Mouse (Mus musculus): ENCODE measurements around the gene Ajap1. TPM values are rescaled to one million over a fixed set of nuclear protein-coding genes. Genes with fewer than 3 reads are reported as not detected.

Gene Ajap1
- polyA plus RNA-seq, 1 experiment from 2014 or later: 0.53 TPM

DNA sequence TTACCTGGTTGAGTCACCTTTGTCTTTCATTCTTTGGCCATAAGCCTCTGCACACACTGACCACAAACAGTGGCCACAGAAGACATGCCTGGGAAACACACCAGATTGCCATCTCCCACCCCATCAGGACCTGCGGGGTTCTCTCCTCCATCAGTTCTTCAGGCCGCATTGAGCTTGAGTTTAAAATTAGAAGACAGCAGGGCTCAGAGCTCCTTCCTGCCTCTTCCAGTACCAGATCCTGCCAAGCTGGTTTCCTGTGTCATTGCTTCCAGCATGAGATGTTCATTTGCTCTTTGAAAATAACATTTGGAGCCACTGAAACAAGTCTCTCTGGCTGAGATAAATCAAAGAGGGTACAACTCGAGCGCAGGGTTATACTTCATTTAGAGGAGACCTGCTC, 126.4 kb downstream of the Ajap1 start:
- no peaks in the 10 kb centered on the region for H3K36me3 ChIP-seq (ENCODE audit: control insufficient read depth, insufficient read depth, low read length)
- H3K9me3 ChIP-seq (replicated peaks; ENCODE audit: control insufficient read depth, low read length): no peaks in the 10 kb centered on the region
- WGBS: 89% methylated on average over 4 of the region's 4 CpGs

DNA sequence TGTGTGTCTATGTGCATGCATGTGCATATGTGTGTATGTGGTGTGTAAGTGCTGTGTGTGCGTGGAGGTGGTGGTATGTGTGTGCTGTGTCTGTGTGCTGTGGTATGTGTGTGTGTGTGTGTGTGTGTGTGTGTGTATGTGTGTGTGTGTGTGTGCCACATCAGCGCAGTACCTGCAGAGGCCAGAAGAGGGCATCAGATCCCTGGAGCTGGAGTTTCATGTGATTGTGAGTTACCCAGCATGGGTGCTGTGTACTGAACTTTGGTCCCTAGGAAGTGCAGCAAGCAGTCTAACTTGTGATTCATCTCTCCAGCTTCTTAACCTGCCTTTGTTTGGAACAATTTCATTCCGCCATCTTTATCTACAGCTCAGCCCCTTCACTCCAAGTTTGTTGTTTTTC, 137.6 kb downstream of the Ajap1 start:
- H3K9ac ChIP-seq (ENCODE audit: low read length): no peak overlapping the region

More for the DNA sequence above, 126.4 kb downstream of the Ajap1 start:
- H3K27me3 ChIP-seq (ENCODE audit: control insufficient read depth, insufficient read depth, low read length): no peaks in the 10 kb centered on the region
- H3K4me1 ChIP-seq (ENCODE audit: control insufficient read depth, insufficient read depth, low read length): no peaks in the 10 kb centered on the region
- H3K27ac ChIP-seq (ENCODE audit: low read length): no peak overlapping the region
- H3K9ac ChIP-seq (ENCODE audit: low read length): no peak overlapping the region
- H3K4me2 ChIP-seq (ENCODE audit: low read depth, low read length): no peak overlapping the region
- no peak overlapping the region for H3K4me3 ChIP-seq (replicated peaks; ENCODE audit: low read length)
- no peak for ATAC-seq (ENCODE audit: insufficient read depth, low FRiP score)

DNA sequence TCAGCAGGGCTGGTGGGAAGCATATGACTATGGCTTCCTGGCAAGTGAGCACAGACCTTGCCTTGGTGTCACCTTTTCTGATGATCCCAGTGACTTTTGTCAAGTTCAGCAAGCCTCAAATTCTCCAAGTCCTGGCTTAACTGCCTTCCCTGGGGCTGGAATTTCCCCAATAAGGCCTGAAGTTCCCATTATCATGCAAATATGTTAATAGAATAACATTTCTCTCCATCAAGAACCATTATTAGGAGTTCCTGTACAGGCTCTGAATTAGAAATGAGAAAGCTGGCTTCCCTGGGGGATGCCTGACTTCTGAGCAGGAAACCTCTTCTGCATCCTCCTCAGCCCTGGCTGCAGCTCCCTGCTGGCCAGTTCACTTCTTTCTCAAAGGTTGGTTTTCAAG, 141.7 kb downstream of the Ajap1 start:
- Histone ChIP-seq H3K9ac (ENCODE audit: low read length) (no peak overlapping the region), H3K27me3 (ENCODE audit: control insufficient read depth, insufficient read depth, low read length) (no peaks in the 10 kb centered on the region), H3K36me3 (ENCODE audit: control insufficient read depth, insufficient read depth, low read length) (no peaks in the 10 kb centered on the region), H3K4me1 (ENCODE audit: control insufficient read depth, insufficient read depth, low read length) (no peaks in the 10 kb centered on the region), H3K4me3 (replicated peaks; ENCODE audit: low read length) (no peak overlapping the region), H3K4me2 (ENCODE audit: low read depth, low read length) (no peak overlapping the region), H3K9me3 (replicated peaks; ENCODE audit: control insufficient read depth, low read length) (no peaks in the 10 kb centered on the region), H3K27ac (ENCODE audit: low read length) (no peak overlapping the region)
- no peak for ATAC-seq (ENCODE audit: insufficient read depth, low FRiP score)

More for the DNA sequence above, 137.6 kb downstream of the Ajap1 start:
- Histone ChIP-seq H3K9me3 (replicated peaks; ENCODE audit: control insufficient read depth, low read length) (no peaks in the 10 kb centered on the region), H3K4me3 (replicated peaks; ENCODE audit: low read length) (no peak overlapping the region), H3K4me1 (ENCODE audit: control insufficient read depth, insufficient read depth, low read length) (no peaks in the 10 kb centered on the region), H3K27ac (ENCODE audit: low read length) (no peak overlapping the region), H3K27me3 (ENCODE audit: control insufficient read depth, insufficient read depth, low read length) (no peaks in the 10 kb centered on the region), H3K4me2 (ENCODE audit: low read depth, low read length) (no peak overlapping the region), H3K36me3 (ENCODE audit: control insufficient read depth, insufficient read depth, low read length) (no peaks in the 10 kb centered on the region)
- ATAC-seq (ENCODE audit: insufficient read depth, low FRiP score): no peak
- 96% methylated on average over 3 of the region's 3 CpGs for WGBS

DNA sequence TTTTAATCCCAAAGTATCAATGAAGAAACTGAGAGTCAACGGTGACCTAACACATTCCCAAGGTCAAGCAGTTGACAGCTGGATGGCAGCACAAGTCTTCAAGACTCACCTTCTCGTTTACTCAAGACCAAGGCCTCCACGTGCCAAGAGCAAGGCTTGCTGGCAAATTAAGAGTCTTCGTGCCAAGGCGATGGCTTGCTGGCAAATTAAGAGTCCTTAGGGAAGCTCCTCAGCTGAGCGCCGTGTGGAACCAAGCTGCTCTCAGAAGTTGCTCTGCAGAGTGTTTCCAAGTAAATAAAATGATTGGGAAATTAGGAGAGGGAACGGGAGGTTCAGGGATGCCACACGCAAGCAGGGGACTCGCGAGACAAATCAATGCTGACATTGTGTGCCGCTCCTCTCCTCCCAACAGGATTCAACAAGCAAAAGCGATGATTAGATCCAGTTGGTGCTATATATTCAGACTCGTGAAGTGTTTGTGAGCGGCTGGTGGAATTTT, 147.3 kb downstream of the Ajap1 start:
- Histone ChIP-seq H3K9ac (ENCODE audit: low read length) (no peak overlapping the region), H3K4me2 (ENCODE audit: low read depth, low read length) (no peak overlapping the region), H3K27ac (ENCODE audit: low read length) (no peak overlapping the region), H3K4me3 (replicated peaks; ENCODE audit: low read length) (no peak overlapping the region), H3K27me3 (ENCODE audit: control insufficient read depth, insufficient read depth, low read length) (no peaks in the 10 kb centered on the region), H3K9me3 (replicated peaks; ENCODE audit: control insufficient read depth, low read length) (no peaks in the 10 kb centered on the region), H3K36me3 (ENCODE audit: control insufficient read depth, insufficient read depth, low read length) (no peaks in the 10 kb centered on the region), H3K4me1 (ENCODE audit: control insufficient read depth, insufficient read depth, low read length) (no peaks in the 10 kb centered on the region)
- no peak for ATAC-seq (ENCODE audit: insufficient read depth, low FRiP score)
- 76% methylated on average over 15 of the region's 15 CpGs for WGBS

DNA sequence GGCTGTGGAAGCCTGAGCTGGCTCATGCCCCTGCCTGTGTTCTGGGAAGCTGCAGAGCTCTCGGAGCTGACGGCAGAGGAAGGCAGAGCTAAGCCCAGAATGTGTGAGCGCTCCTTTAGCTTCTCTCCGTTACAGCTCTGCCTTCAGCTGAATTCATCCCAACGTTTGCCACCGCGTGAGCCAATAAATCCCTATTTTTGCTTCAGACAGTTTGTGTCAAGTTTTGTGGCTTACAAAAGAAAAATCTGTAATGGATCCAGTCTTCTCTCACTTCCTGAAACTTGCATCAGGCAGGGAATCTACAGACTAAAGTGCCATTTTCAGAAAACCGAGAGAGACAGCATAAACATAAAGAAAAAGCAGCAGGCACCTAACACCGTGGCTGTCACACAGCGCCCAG, 154.8 kb downstream of the Ajap1 start:
- no peak overlapping the region for H3K4me2 ChIP-seq (ENCODE audit: low read depth, low read length)
- ATAC-seq (ENCODE audit: insufficient read depth, low FRiP score): no peak
- H3K9ac ChIP-seq (ENCODE audit: low read length): no peak overlapping the region
- no peaks in the 10 kb centered on the region for H3K27me3 ChIP-seq (ENCODE audit: control insufficient read depth, insufficient read depth, low read length)
- WGBS: 60% methylated on average over 10 of the region's 10 CpGs
- no peaks in the 10 kb centered on the region for H3K9me3 ChIP-seq (replicated peaks; ENCODE audit: control insufficient read depth, low read length)
- no peaks in the 10 kb centered on the region for H3K36me3 ChIP-seq (ENCODE audit: control insufficient read depth, insufficient read depth, low read length)
- no peaks in the 10 kb centered on the region for H3K4me1 ChIP-seq (ENCODE audit: control insufficient read depth, insufficient read depth, low read length)
- no peak overlapping the region for H3K27ac ChIP-seq (ENCODE audit: low read length)
- no peak overlapping the region for H3K4me3 ChIP-seq (replicated peaks; ENCODE audit: low read length)
